Mouse (Mus musculus): ENCODE data around the gene Prss30. TPM values are rescaled to one million over a fixed set of nuclear protein-coding genes. Genes with fewer than 3 reads are reported as not detected.
A peak's percentile ranks its signal among the peaks of the same experiment; 100 is the strongest.

Gene Prss30
- total and polyA plus RNA-seq, 3 experiments, result not detected

DNA sequence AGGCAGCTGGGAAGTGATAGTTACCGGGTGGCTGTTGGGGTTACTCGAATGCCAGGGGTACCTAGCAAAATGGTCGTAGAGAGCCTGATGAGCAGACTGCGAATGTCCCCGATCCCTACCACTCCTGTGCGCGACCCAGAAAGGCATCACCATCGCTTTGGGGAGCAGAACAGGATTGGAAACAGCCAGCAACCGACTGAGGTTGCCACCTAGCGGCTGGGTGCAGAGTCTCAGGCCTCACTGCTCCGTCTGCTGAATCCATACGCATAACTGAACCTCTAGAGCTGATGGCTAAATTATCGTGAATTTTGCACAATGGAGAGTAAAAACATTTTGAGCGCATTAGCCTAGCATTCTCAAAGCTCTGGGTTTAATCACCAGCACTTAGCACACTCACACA, 35.4 kb upstream of the Prss30 start:
- H3K4me3 ChIP-seq (ENCODE audit: control insufficient read depth in 1 of 2, insufficient read depth in 1 of 2, low read depth in 2 of 2, low read length in 2 of 2), result no peak overlapping the region
- no peak overlapping the region for H3K9ac ChIP-seq (ENCODE audit: control insufficient read depth, low read depth, low read length, poor library complexity, severe bottlenecking)
- DNase-seq (ENCODE audit: low read depth, low spot score), result peak; percentile 51

DNA sequence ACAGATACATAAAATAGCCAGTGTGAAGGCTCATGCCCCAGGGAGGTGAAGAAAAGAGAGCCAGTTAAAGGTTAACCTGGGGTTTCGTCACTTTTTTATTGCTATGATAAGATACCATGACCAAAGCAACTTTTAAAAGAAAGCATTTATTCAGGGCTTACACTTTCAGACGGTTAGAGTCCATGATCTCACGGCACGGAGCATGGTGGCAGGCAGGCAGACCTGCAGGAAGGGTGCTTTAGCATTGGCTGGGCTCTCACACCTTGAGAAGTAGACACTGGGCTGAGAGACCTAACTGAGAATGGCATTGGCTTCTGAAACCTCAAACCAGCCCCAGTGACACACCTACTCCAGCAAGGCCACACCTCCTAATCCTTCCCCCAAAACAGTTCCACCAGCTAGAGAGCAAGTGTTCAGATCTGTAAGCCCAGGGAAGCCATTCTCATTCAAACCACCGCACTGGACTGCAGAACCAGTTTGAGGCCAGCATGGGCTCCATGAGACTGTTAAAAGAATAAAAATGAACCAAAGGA, 34.1 kb upstream of the Prss30 start:
- Histone ChIP-seq H3K4me3 (ENCODE audit: control insufficient read depth in 1 of 2, insufficient read depth in 1 of 2, low read depth in 2 of 2, low read length in 2 of 2) (no peak overlapping the region), H3K9ac (ENCODE audit: control insufficient read depth, low read depth, low read length, poor library complexity, severe bottlenecking) (no peak overlapping the region), H3K9me3 (replicated peaks; ENCODE audit: insufficient read depth, low read length) (no peaks in the 10 kb centered on the region), H3K27ac (ENCODE audit: control insufficient read depth, low read depth, low read length) (no peak overlapping the region), H3K36me3 (ENCODE audit: control insufficient read depth in 1 of 2, insufficient read depth in 2 of 2, low read length in 2 of 2) (no peaks in the 10 kb centered on the region), H3K27me3 (ENCODE audit: control insufficient read depth in 1 of 2, insufficient read depth in 2 of 2, low read length in 2 of 2) (no peaks in the 10 kb centered on the region; a peak in 1 of 4 replicates), H3K79me2 (ENCODE audit: control insufficient read depth, insufficient read depth, low read length, poor library complexity) (no peaks in the 10 kb centered on the region), H3K4me1 (ENCODE audit: control insufficient read depth in 1 of 2, insufficient read depth in 2 of 2, low read length in 2 of 2) (no peaks in the 10 kb centered on the region)
- DNase-seq (ENCODE audit: low read depth, low spot score), result no peak
- TF ChIP-seq POLR2A (IDR thresholded peaks at IDR 0.05; ENCODE audit: control insufficient read depth in 1 of 2, insufficient read depth in 1 of 2, low read depth in 1 of 2, low read length in 2 of 2, poor library complexity in 1 of 2), result no peak
- TF ChIP-seq TAL1 (IDR thresholded peaks at IDR 0.05; ENCODE audit: low read length), result no peak
- TF ChIP-seq MAZ (IDR thresholded peaks at IDR 0.05; ENCODE audit: low read depth, low read length), result no peak
- TF ChIP-seq MYB (IDR thresholded peaks at IDR 0.05; ENCODE audit: low read depth, low read length), result no peak
- TF ChIP-seq SMC3 (IDR thresholded peaks at IDR 0.05; ENCODE audit: low read depth, low read length), result no peak
- TF ChIP-seq MAX (IDR thresholded peaks at IDR 0.05; ENCODE audit: low read length), result no peak
- no peak for TF ChIP-seq MAFK (IDR thresholded peaks at IDR 0.05; ENCODE audit: borderline replicate concordance, low read depth, low read length)
- TF ChIP-seq BHLHE40 (IDR thresholded peaks at IDR 0.05; ENCODE audit: borderline replicate concordance, low read depth, low read length), result no peak
- TF ChIP-seq TBP (IDR thresholded peaks at IDR 0.05; ENCODE audit: low read depth, low read length), result no peak
- no peak for TF ChIP-seq EP300 (IDR thresholded peaks at IDR 0.05; ENCODE audit: low read depth in 1 of 2, low read length in 2 of 2)
- TF ChIP-seq RAD21 (IDR thresholded peaks at IDR 0.05; ENCODE audit: low read depth, low read length), result no peak
- no peak for TF ChIP-seq MEF2A (IDR thresholded peaks at IDR 0.05; ENCODE audit: extremely low read depth, insufficient replicate concordance, low read depth, low read length, poor library complexity, severe bottlenecking)
- TF ChIP-seq E2F4 (IDR thresholded peaks at IDR 0.05; ENCODE audit: borderline replicate concordance, low read depth, low read length), result no peak
- TF ChIP-seq CTCF (IDR thresholded peaks at IDR 0.05 in 2 of 3, conservative IDR thresholded peaks at IDR 0.05 in 1 of 3; ENCODE audit: control insufficient read depth in 1 of 3, insufficient read depth in 1 of 3, low read depth in 2 of 3, low read length in 3 of 3, poor library complexity in 1 of 3, severe bottlenecking in 1 of 3), result no peak
- no peak for TF ChIP-seq ZC3H11A (IDR thresholded peaks at IDR 0.05; ENCODE audit: low read depth, low read length)
- no peak for TF ChIP-seq NELFE (IDR thresholded peaks at IDR 0.05; ENCODE audit: low read depth, low read length)
- TF ChIP-seq TCF12 (IDR thresholded peaks at IDR 0.05; ENCODE audit: low read depth, low read length), result no peak
- TF ChIP-seq HCFC1 (IDR thresholded peaks at IDR 0.05; ENCODE audit: low read depth, low read length), result no peak
- no peak for TF ChIP-seq MXI1 (IDR thresholded peaks at IDR 0.05; ENCODE audit: low read depth, low read length)
- no peak for TF ChIP-seq POLR2AphosphoS5 (IDR thresholded peaks at IDR 0.05; ENCODE audit: borderline replicate concordance, low read depth, low read length)

More for the DNA sequence above, 35.4 kb upstream of the Prss30 start:
- TF ChIP-seq KAT2A (conservative IDR thresholded peaks at IDR 0.05; ENCODE audit: low read depth, low read length) (no peak), ZC3H11A (IDR thresholded peaks at IDR 0.05; ENCODE audit: low read depth, low read length) (no peak), MXI1 (IDR thresholded peaks at IDR 0.05; ENCODE audit: low read depth, low read length) (no peak), CTCF (IDR thresholded peaks at IDR 0.05 in 2 of 3, conservative IDR thresholded peaks at IDR 0.05 in 1 of 3; ENCODE audit: control insufficient read depth in 1 of 3, insufficient read depth in 1 of 3, low read depth in 2 of 3, low read length in 3 of 3, poor library complexity in 1 of 3, severe bottlenecking in 1 of 3) (peak; percentile 62 to 82 (median 70)), RAD21 (IDR thresholded peaks at IDR 0.05; ENCODE audit: low read depth, low read length) (peak; percentile 48), MAX (IDR thresholded peaks at IDR 0.05; ENCODE audit: low read length) (no peak), USF1 (IDR thresholded peaks at IDR 0.05; ENCODE audit: low read depth, low read length) (no peak), MAFK (IDR thresholded peaks at IDR 0.05; ENCODE audit: borderline replicate concordance, low read depth, low read length) (no peak), GABPA (IDR thresholded peaks at IDR 0.05; ENCODE audit: low read depth, low read length) (no peak), SMC3 (IDR thresholded peaks at IDR 0.05; ENCODE audit: low read depth, low read length) (peak; percentile 54), TAL1 (IDR thresholded peaks at IDR 0.05; ENCODE audit: low read length) (no peak), TBP (IDR thresholded peaks at IDR 0.05; ENCODE audit: low read depth, low read length) (no peak)
- H3K27ac ChIP-seq (ENCODE audit: control insufficient read depth, low read depth, low read length), result no peak overlapping the region
- H3K27me3 ChIP-seq (ENCODE audit: control insufficient read depth in 1 of 2, insufficient read depth in 2 of 2, low read length in 2 of 2), result no peaks in the 10 kb centered on the region
- no peaks in the 10 kb centered on the region for H3K36me3 ChIP-seq (ENCODE audit: control insufficient read depth in 1 of 2, insufficient read depth in 2 of 2, low read length in 2 of 2)
- H3K79me2 ChIP-seq (ENCODE audit: control insufficient read depth, insufficient read depth, low read length, poor library complexity), result no peaks in the 10 kb centered on the region
- H3K4me1 ChIP-seq (ENCODE audit: control insufficient read depth in 1 of 2, insufficient read depth in 2 of 2, low read length in 2 of 2), result no peaks in the 10 kb centered on the region
- H3K9me3 ChIP-seq (replicated peaks; ENCODE audit: insufficient read depth, low read length), result no peaks in the 10 kb centered on the region

All from MEL (cell line).